Mouse (Mus musculus): ENCODE measurements around the gene Prame.
"Not testable (repeated sequence)": the region's sequence is repeated elsewhere in the genome, so short reads cannot be mapped to it uniquely, and the experiment has no call there.

The Prame gene

DNA sequence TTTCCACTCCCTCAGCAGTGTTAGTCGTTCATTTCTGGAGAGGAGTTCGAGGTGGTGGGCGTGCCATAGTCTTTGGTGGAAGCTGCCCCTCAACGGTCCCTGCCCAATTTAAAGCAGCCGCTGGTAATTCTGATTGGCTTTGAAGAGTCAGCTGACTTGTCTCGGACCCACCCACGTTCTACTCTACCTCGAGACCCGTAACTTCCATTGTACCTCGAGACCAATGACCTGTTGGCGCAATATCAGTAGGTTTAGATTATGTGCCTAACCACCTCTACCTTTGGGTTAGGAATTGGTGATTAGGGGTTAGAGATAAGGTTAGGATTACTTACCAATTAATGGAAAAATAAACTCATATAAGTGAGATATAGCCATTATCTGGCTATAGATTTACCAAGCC is at the start of gene Prame:
Gene Prame, minus strand, starts transcription at position 101 of the 400 bp plus-strand sequence.
- DNase-seq: no peak

DNA sequence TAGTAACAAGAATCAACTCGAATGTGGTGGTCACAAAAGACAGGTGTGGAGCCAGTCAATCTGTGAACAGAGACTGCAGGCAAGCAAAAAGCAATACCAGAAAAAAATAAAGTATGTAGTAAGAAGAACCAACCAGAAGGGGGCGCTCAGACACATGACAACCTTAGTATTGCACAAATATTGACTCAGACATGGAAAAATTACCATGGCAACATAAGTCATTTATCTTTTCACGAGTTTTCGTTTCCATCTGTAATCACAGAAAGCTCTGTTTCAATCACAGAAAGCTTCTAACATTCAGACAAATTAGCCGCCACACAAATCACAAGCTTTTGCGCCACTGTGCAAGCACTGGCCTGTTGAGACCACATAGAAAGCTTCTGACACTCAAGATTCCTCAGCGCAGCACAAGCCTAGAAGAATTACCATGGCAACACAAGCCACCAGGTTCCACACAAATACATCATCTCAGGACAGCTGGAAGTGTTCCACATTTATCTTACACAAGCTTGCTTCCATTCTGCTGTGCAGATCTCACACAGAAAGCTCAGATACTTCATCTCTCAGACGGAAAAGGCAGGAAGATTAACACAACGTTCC is 24.8 kb upstream of the Prame start:
- DNase-seq: peak; percentile 38

DNA sequence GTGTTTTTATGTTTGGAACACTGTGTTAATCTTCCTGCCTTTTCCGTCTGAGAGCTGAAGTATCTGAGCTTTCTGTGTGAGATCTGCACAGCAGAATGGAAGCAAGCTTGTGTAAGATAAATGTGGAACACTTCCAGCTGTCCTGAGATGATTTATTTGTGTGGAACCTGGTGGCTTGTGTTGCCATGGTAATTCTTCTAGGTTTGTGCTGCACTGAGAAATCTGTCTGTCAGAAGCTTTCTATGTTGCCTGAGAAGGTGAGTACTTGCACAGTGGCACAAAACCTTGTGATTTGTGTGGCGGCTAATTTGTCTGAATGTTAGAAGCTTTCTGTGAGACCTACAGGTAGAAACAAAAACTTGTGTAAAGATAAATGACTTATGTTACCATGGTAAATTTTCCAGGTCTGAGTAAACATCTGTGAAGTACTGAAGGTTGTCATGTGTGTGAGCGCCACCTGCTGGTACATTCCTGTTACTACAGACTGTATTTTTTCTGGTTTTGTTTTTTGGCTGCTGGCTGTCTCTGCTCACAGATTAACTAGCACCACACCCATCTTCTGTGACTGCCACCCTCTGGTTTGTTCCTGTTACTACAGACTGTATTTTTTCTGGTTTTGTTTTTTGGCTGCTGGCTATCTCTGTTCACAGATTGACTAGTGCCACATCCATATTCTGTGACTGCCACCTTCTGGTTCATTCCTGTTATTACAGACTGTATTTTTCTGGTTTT is 26.0 kb downstream of the Prame start:
- peak; percentile 55 for DNase-seq

DNA sequence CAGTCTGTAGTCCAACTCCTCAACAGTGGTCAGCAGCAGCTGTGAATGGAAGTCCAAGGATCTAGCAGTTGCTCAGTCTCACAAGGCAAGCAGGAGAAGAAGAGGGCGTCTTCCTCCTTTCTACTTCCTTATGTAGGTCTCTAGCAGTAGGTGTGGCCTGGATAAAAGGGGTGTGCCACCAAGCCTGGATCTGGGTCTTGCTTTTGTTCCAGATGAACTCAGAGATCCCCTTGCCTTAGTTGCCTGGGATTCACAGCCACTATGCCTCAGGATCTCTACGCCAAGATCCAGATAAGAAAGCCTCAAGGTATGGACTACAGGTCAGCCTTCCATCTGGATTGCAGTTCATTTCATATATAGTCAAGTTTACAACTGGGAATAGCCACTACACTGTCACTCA is 28.8 kb downstream of the Prame start, which contains the start of gene Nxf7:
Gene Nxf7, minus strand, starts transcription at position 101 of the 400 bp plus-strand sequence.
- DNase-seq: no peak

DNA sequence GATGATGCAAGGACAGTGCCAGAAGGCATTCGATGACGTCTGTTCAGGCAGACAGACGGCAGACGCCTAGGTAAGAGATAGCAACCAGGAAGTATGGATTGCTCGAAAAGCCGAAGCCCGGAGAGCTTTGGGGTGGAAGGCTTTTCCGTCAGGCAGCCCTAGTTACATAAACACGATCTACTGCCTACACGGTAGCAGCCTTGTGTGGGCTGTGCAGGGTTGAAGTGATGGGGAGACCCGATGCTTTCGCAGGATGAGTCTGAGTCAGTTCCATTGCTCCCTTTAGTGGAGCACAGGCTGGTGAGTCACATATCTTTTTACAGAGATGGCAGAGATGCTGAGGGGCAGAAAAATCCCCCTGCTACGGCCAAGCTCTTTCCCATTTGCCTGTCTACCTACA is 29.4 kb downstream of the Prame start:
- DNase-seq: peak; percentile 84

DNA sequence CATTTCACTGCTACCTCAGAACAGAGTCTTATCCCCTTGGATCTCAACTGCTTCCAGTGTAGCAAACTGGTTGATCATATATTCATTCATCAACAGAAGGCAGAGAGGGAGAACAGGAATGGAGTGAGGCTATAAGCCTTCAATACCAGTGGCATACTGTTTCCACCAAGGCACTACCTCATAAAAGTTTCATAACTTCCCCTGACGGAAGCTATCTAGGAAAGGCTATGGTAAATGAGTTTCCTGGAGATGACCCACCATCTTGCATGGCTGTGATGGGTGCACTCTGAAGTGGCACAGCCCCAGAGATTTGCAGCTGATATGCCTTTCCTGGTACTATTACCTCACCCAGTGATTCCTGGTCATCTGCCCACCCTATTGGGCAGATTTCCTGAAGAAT is 51.1 kb downstream of the Prame start:
- DNase-seq: no peak

DNA sequence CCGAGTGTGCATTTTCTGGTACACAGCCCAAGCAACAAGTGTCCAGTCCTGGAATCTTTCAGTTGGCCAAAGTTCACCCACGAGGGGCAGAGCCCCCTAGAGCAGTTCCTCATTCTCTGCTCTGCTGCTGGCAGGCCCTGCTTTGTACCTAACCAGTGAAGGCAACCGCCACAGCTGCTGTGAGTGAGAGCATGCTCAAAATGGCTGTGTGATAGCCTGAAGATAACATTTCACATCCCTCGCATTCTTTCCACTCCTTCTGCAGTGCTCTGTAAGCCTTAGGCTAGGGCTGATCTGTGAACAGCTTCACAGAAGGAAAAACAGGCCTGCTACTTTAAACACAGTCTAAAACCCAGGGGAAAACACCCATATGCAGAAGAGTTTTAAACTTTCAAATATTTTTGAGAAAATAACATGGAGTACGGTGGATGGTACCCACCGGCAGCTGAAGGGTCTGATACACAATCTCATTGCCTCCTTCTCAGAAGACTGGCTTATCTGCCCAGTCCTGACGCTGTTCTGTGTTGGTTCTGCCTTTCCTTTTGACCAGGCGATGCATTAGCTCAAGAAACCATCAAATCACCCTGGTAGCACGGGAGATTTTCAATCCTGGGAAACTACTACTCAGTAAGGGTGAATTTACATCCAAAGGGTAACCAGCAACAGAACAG is 52.4 kb downstream of the Prame start:
- not testable (repeated sequence) for DNase-seq

DNA sequence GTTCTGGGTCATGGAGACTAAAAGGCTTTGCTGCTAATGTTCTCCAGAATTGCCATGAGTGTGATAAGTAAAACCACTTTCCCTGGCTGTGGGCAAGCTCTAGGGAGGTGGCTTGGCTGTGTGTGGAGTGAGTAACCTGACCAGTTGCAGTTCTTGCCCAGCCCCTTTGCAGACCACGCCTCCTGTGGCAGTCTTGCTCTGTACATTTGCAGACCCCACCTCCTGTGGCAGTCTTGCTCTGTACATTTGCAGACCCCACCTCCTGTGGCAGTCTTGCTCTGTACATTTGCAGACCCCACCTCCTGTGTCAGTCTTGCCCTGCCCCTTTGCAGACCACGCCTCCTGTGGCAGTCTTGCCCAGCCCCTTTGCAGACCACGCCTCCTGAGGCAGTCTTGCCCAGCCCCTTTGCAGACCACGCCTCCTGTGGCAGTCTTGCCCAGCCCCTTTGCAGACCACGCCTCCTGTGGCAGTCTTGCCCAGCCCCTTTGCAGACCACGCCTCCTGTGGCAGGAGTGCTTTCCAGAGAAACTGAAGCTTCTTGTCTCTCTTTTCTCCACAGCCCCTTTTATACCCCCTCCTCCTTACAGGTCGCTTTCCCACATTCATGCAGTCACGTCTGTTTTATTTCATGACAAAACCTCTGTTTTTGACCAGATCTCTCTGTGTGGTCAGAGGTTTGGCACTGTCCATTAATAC is 53.1 kb downstream of the Prame start:
- not testable (repeated sequence) for DNase-seq

DNA sequence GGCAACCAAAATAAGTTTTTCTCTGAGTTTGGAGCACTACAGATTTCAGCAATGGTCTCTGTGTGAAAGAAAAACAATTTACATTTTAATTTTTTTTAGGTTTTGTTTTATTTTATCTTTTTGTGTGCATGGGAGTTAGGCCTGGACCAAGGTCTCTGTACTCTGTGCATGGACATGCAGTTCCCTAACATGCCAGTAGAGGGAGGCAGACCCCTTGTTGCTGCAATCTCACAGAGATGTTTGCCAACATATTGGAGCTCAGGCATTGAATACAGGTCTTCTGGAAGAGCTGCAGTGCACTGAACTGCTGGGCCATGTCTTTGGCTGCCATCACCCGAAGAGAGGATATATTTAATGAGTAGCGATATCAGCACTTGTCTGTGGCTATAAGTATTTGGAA is 58.0 kb downstream of the Prame start:
- peak; percentile 60 for DNase-seq

DNA sequence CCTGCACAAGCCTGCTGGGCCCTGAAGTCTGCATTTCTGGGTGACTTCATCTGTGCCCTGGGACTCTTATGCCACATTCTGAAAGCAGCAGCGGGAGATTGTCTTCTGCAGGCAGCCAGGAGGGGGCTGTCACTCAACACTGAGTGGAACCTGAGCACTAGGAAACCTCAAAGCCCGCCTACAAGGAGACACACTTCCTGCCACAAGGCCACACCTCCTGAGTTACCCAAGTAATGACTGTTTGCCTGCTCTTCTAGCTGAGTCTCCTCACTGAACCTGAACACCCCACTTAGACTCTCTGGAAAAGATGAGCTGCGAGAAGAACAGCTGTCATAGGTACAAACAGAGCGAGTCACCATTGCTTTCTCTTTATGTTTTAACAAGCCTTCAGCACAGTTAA is 62.6 kb downstream of the Prame start:
- not testable (repeated sequence) for DNase-seq

Measured in right cerebral cortex, adult 18-20 months (tissue).